Comparison of ENCODE assay signal across 12 mouse cellular contexts in genomic region chr1:77545722-77546121, GRCm38 (mm10). TPM values are rescaled to one million over a fixed set of nuclear protein-coding genes. Genes with fewer than 3 reads are reported as not detected.
DNase-seq lines count a peak whose midpoint lies in the region; ATAC-seq lines count a peak whose summit lies in the region.
"Had no signal": no experiment of that assay in that cellular context is flagged by ENCODE, and none has a peak within 500 bp of the region (broad histone marks: within the 10 kb centered on the region; RNA-seq: fewer than 3 reads in every experiment).

No protein-coding gene starts in this region.

- no peaks in the 10 kb centered on the region for H3K36me3 ChIP-seq in forebrain, embryonic 11.5 days (ENCODE audit: control insufficient read depth, insufficient read depth, low read length)
- no peaks in the 10 kb centered on the region for H3K36me3 ChIP-seq in forebrain, embryonic 10.5 days (replicated peaks)
- no peaks in the 10 kb centered on the region for H3K36me3 ChIP-seq in hindbrain, embryonic 15.5 days
- H3K36me3 ChIP-seq: embryonic facial prominence, embryonic 13.5 days; limb, embryonic 13.5 days had no signal

- no peak overlapping the region; the same call in 1 of the 2 replicates for H3K27ac ChIP-seq in forebrain, embryonic 11.5 days (ENCODE audit: low read depth, low read length)
- no peak overlapping the region for H3K27ac ChIP-seq in forebrain, embryonic 10.5 days
- peak overlapping the region; percentile 62 for H3K27ac ChIP-seq in hindbrain, embryonic 15.5 days (replicated peaks)
- H3K27ac ChIP-seq: embryonic facial prominence, embryonic 13.5 days; limb, embryonic 13.5 days had no signal

- peaks cover 13% of the 10 kb centered on the region; the same call in 1 of the 2 replicates for H3K4me1 ChIP-seq in forebrain, embryonic 11.5 days (replicated peaks; ENCODE audit: control insufficient read depth, insufficient read depth, low read length)
- H3K4me1 ChIP-seq in forebrain, embryonic 10.5 days = peaks cover 36% of the 10 kb centered on the region
- H3K4me1 ChIP-seq in hindbrain, embryonic 15.5 days (replicated peaks) = peaks cover 24% of the 10 kb centered on the region
- H3K4me1 ChIP-seq: embryonic facial prominence, embryonic 13.5 days; limb, embryonic 13.5 days had no signal

- ATAC-seq in forebrain, embryonic 11.5 days (replicated peaks; ENCODE audit: low FRiP score) = peak; percentile 91
- peak; percentile 88 for ATAC-seq in hindbrain, embryonic 15.5 days (ENCODE audit: low FRiP score, low read depth)
- ATAC-seq in CD4-positive, CD25-positive, alpha-beta regulatory T cell, adult 4 months = no peak

- H3K27me3 ChIP-seq in forebrain, embryonic 11.5 days (ENCODE audit: control insufficient read depth, insufficient read depth, low read length) = no peaks in the 10 kb centered on the region
- H3K27me3 ChIP-seq in forebrain, embryonic 10.5 days (ENCODE audit: poor library complexity, severe bottlenecking) = no peaks in the 10 kb centered on the region
- H3K27me3 ChIP-seq in hindbrain, embryonic 15.5 days = no peaks in the 10 kb centered on the region
- H3K27me3 ChIP-seq: embryonic facial prominence, embryonic 13.5 days; limb, embryonic 13.5 days had no signal

- no peak overlapping the region for H3K4me3 ChIP-seq in forebrain, embryonic 11.5 days (ENCODE audit: low read depth, low read length)
- H3K4me3 ChIP-seq in forebrain, embryonic 10.5 days = no peak overlapping the region
- H3K4me3 ChIP-seq in hindbrain, embryonic 15.5 days = no peak overlapping the region
- H3K4me3 ChIP-seq: embryonic facial prominence, embryonic 13.5 days; limb, embryonic 13.5 days had no signal

- WGBS in forebrain, embryonic 11.5 days = 16% methylated on average over 6 of the region's 6 CpGs
- WGBS in forebrain, embryonic 10.5 days = 51% methylated on average over 6 of the region's 6 CpGs
- WGBS in hindbrain, embryonic 15.5 days = 12% methylated on average over 6 of the region's 6 CpGs

- H3K9me3 ChIP-seq in forebrain, embryonic 11.5 days (ENCODE audit: control insufficient read depth, low read length) = no peaks in the 10 kb centered on the region
- no peaks in the 10 kb centered on the region for H3K9me3 ChIP-seq in forebrain, embryonic 10.5 days
- H3K9me3 ChIP-seq in hindbrain, embryonic 15.5 days = no peaks in the 10 kb centered on the region
- H3K9me3 ChIP-seq: embryonic facial prominence, embryonic 13.5 days; limb, embryonic 13.5 days had no signal

- peak; percentile 73 for DNase-seq in forebrain, embryonic 11.5 days (ENCODE audit: low spot score)
- no peak for DNase-seq in forebrain, embryonic 10.5 days (ENCODE audit: extremely low spot score, low spot score)
- peak; percentile 59 for DNase-seq in mesoderm, embryonic 11.5 days (ENCODE audit: low read depth, low spot score)
- peak; percentile 48 for DNase-seq in right cerebral cortex, postnatal 25 days
- DNase-seq in thymus, postnatal 14 days = no peak
- DNase-seq in adrenal gland, postnatal 25 days = no peak
- DNase-seq: B cell, adult 2 months; spleen, adult 18-20 months had no signal

- H3K4me2 ChIP-seq in forebrain, embryonic 11.5 days (ENCODE audit: low read depth, low read length, severe bottlenecking) = no peak overlapping the region
- peak overlapping the region; percentile 15; the same call in 1 of the 2 replicates for H3K4me2 ChIP-seq in hindbrain, embryonic 15.5 days
- H3K4me2 ChIP-seq: embryonic facial prominence, embryonic 13.5 days; limb, embryonic 13.5 days had no signal

- no peak overlapping the region for H3K9ac ChIP-seq in forebrain, embryonic 11.5 days (ENCODE audit: low read length)
- H3K9ac ChIP-seq in hindbrain, embryonic 15.5 days = no peak overlapping the region
- H3K9ac ChIP-seq: embryonic facial prominence, embryonic 13.5 days; limb, embryonic 13.5 days had no signal

RNA-seq across cellular contexts. Expression of gene Epha4, which starts 30.8 kb away (rescaled TPM):
- polyA plus RNA-seq in forebrain, embryonic 11.5 days (2014; fragmentation: Nextera tagmentation; extraction: Ambion mirVana) = 38.4 and 42.9 TPM in 2 replicates
- polyA plus RNA-seq in forebrain, embryonic 10.5 days (2016; fragmentation: Nextera tagmentation; extraction: Ambion mirVana) = 22.9 and 25.9 TPM in 2 replicates
- polyA plus RNA-seq in hindbrain, embryonic 15.5 days (2015; fragmentation: Nextera tagmentation; extraction: Ambion mirVana) = 37.9 and 49.8 TPM in 2 replicates
- under 1 TPM in 1 of 2 experiments, not detected in 1; 0.07 TPM for polyA plus RNA-seq in CD4-positive, CD25-positive, alpha-beta regulatory T cell, adult 4 months (2017; shearing (Covaris generic))
- 2.7 TPM in 2 replicates for total RNA-seq in adrenal gland, postnatal 25 days (2021)

Comparison
In these comparisons a context has a peak if more than half of its experiments do, and no peak if none do; other contexts are left out.
1. DNase-seq: peak in forebrain, embryonic 11.5 days (single experiment), mesoderm, embryonic 11.5 days (single experiment) and right cerebral cortex, postnatal 25 days (single experiment); none in forebrain, embryonic 10.5 days (single experiment), thymus, postnatal 14 days (single experiment) and adrenal gland, postnatal 25 days (single experiment).
2. RNA of gene Epha4, which starts 30.8 kb away (polyA plus RNA-seq): 37.9 to 49.8 TPM in hindbrain, embryonic 15.5 days, 38.4 to 42.9 TPM in forebrain, embryonic 11.5 days and 22.9 to 25.9 TPM in forebrain, embryonic 10.5 days; 0.07 TPM in CD4-positive, CD25-positive, alpha-beta regulatory T cell, adult 4 months; every median in the first group is over 10 times any median in the second.